Mouse (Mus musculus): ENCODE measurements around the gene Olfr1162. TPM values are rescaled to one million over a fixed set of nuclear protein-coding genes. Genes with fewer than 3 reads are reported as not detected.
"Not testable (repeated sequence)": the region's sequence is repeated elsewhere in the genome, so short reads cannot be mapped to it uniquely, and the experiment has no call there.

Olfr1162 gene
- not detected in 2 replicates for polyA plus RNA-seq (2016; fragmentation: Nextera tagmentation; extraction: Ambion mirVana)

DNA sequence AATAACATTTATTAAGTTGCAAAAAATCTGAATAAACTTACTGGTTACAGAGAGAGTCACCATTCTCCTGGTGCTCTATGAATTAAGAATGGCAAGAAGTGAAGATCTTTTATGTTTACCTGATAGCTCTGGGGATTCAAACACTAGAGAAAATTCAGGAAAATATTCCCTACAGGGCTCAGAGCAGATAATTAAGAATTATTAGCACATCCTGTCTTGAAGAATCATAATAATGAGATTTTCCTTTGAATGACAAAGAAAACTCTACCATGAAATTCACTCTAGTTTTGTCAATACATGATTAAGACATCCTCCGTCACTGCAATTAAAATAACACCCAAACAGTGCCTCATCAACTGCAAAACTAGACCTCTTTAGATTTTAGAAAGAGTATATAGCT is at the start of gene Olfr1162:
Olfr1162 (minus strand) TSS at position 101 of the 400 bp plus-strand sequence.
- 93% methylated on average over 1 of the region's 1 CpGs for WGBS
- no peaks in the 10 kb centered on the region for H3K36me3 ChIP-seq (replicated peaks)
- no peaks in the 10 kb centered on the region for H3K27me3 ChIP-seq (ENCODE audit: poor library complexity, severe bottlenecking)

DNA sequence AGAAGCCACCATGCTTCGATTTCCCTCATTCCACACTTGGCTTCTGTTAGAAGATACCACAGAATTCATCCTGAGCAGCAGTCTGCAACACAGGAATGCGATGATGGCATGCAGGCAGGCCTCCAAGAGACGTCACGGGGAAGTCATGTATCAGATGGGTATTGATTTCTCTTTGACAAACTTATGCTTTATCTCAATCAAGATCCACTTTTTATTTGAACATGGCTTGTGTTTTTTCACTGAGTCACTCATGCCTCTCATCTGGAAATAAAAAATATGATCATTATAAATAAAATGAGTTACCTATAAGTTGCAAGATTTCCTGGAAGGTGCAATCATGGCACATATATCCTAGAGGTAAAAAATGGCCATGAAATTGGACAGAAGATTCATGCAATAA is 42.9 kb upstream of the Olfr1162 start, which contains the start of gene Olfr1164:
Olfr1164 (minus strand) TSS at position 101 of the 400 bp plus-strand sequence.
- Histone ChIP-seq H3K36me3 (replicated peaks) (no peaks in the 10 kb centered on the region), H3K27ac (no peak within 1 kb of the TSS), H3K4me1 (no peaks in the 10 kb centered on the region), H3K4me3 (no peak within 1 kb of the TSS), H3K27me3 (ENCODE audit: poor library complexity, severe bottlenecking) (no peaks in the 10 kb centered on the region), H3K9me3 (no peaks in the 10 kb centered on the region)
- no peak for DNase-seq (ENCODE audit: extremely low spot score, low spot score)
- 80% methylated on average over 4 of the region's 4 CpGs for WGBS

More for the DNA sequence above, at the start of gene Olfr1162:
- Histone ChIP-seq H3K4me3 (no peak within 1 kb of the TSS), H3K9me3 (no peaks in the 10 kb centered on the region), H3K27ac (no peak within 1 kb of the TSS), H3K4me1 (no peaks in the 10 kb centered on the region)
- DNase-seq (ENCODE audit: extremely low spot score, low spot score), result no peak

DNA sequence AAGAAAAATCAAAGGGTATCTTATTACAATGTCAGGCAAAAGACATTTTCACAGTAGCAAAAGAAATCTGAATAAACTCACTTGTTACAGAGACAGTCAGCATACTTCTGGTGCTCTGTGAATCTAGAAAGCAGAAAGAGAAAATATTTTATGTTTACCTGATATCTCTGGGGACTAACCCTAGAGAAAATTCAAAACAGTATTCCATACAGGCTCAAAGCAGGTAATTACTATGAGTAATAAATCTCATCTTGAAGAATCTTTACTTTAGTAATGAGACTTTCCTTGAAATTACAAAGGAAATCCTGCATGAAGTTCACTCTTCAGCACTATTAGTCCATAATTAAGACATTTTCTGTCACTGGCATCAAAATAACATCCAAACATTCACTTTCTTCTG is 20.8 kb upstream of the Olfr1162 start, which contains the start of gene Olfr1163:
Olfr1163 (minus strand) TSS at position 101 of the 400 bp plus-strand sequence.
- Histone ChIP-seq H3K4me1 (no peaks in the 10 kb centered on the region), H3K4me3 (no peak within 1 kb of the TSS), H3K27ac (no peak within 1 kb of the TSS), H3K27me3 (ENCODE audit: poor library complexity, severe bottlenecking) (no peaks in the 10 kb centered on the region), H3K36me3 (replicated peaks) (no peaks in the 10 kb centered on the region), H3K9me3 (no peaks in the 10 kb centered on the region)
- DNase-seq (ENCODE audit: extremely low spot score, low spot score), result no peak

DNA sequence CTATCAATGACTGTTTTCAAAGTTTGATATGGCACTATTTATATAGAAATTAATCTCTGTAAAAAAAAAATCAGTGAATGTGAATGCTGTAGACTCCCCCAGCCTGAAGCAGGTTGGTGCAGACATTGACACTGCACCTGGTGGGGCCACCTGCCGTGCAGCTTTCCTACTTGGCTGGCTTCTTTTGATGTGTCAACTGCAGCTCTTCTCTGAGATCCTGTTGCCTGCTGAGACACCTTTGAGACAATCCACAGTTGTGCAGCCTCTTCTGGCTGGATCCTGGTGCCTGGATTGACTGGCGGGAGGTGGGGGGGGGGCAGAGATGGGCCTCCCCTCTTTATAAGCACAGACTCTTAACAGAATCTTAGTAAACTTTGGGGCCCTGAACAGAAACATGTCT is 12.7 kb upstream of the Olfr1162 start:
- Histone ChIP-seq H3K27me3 (ENCODE audit: poor library complexity, severe bottlenecking) (no peaks in the 10 kb centered on the region), H3K4me1 (no peaks in the 10 kb centered on the region), H3K27ac (no peak overlapping the region), H3K9me3 (0 out of 2 replicates have a peak, but pooled peaks cover 4% of the 10 kb centered on the region), H3K36me3 (replicated peaks) (no peaks in the 10 kb centered on the region), H3K4me3 (no peak overlapping the region)
- WGBS, result 83% methylated on average over 2 of the region's 2 CpGs
- DNase-seq (ENCODE audit: extremely low spot score, low spot score), result no peak

DNA sequence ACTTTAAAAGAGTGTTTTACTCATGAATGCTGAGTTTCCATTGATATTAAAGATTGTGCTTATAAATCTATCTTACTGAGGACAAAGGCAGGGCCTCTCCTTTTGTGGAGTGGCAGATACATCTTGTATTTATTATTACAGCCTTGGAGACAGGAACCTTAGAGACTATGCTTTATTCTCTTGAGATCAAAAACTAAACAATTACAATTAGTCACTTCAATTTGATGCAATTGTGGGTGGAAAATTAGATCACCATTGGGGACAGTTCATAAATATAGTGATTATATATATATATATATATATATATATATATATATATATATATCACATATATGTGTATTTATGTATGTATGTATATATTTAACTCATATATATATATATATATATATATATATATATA is 13.3 kb downstream of the Olfr1162 start, which contains the start of gene Olfr73:
Olfr73 (minus strand) TSS at position 101 of the 400 bp plus-strand sequence.
- no peak for DNase-seq (ENCODE audit: extremely low spot score, low spot score)
- Histone ChIP-seq H3K9me3 (no peaks in the 10 kb centered on the region), H3K4me1 (no peaks in the 10 kb centered on the region), H3K27ac (no peak within 1 kb of the TSS), H3K4me3 (no peak within 1 kb of the TSS), H3K36me3 (replicated peaks) (no peaks in the 10 kb centered on the region), H3K27me3 (ENCODE audit: poor library complexity, severe bottlenecking) (no peaks in the 10 kb centered on the region)

DNA sequence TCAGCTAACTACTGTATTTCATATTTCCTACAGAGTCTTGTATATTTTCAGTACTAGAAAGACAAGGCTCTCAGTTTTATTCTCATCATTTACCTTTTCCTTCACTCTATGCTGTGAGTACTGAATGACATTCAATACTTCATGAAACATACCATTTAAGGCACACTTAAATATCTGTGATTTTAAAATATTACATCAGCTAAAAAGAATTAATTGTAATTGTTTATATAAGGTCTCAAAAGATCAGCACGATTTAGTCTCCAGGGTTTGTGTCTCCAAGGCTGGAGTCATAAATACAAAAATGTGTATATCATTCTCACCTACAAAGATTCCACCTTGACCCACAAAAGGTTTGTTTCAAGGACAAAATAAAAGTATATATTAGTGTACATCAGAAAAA is 28.5 kb downstream of the Olfr1162 start, which contains the start of gene Olfr1161:
Olfr1161 (plus strand) TSS at position 301 of the 400 bp plus-strand sequence.
- H3K9me3 ChIP-seq; H3K27ac ChIP-seq; H3K27me3 ChIP-seq (ENCODE audit: poor library complexity, severe bottlenecking); H3K4me3 ChIP-seq; H3K36me3 ChIP-seq (replicated peaks); DNase-seq (ENCODE audit: extremely low spot score, low spot score); H3K4me1 ChIP-seq: not testable (repeated sequence)
- 88% methylated on average over 1 of the region's 1 CpGs for whole genome bisulfite sequencing

DNA sequence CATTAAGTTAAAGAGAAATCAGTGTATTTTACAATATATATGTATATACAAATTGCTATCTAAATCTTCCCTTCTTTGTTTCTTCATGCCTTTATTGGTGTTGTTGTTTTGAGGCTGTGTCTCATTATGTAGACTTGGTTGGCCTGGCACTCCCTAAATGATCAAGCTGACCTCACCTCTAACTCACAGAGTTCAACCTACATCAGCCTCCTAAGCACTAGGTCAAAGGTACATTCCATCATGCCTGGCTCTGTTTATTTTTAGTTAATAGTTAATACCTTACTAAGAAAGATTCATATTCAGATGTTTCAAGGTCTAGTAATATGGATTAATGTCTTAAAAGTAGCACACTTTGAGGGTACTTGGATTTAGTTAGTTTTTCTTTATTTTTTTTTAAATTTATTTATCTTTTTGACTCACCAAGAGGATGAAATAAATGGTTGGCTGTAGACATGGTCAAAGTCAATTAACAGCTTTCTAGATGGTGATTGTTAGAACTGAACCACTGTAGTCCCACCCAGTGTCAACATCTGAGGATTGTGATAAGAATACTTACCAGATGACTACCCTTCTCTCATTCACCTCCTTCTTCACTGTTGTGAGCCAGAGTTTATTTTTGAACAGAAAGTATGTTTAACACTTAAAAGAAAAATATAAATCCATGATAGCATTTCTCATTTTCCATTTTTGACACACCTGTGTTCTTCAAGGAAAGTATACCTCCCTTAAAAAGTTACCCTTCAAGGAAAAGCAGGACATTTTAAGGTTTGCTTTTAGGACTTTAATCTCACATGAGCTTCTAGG is 43.2 kb downstream of the Olfr1162 start, which contains the start of gene Olfr1160:
Olfr1160 (minus strand) TSS at position 754 of the 804 bp plus-strand sequence.
- Histone ChIP-seq H3K27ac (no peak within 1 kb of the TSS), H3K4me3 (no peak within 1 kb of the TSS), H3K9me3 (no peaks in the 10 kb centered on the region), H3K4me1 (no peaks in the 10 kb centered on the region), H3K27me3 (ENCODE audit: poor library complexity, severe bottlenecking) (no peaks in the 10 kb centered on the region), H3K36me3 (replicated peaks) (no peaks in the 10 kb centered on the region)
- no peak for DNase-seq (ENCODE audit: extremely low spot score, low spot score)

Other genes starting within 250 kb of the Olfr1162 start
- gene Olfr1145, start 241.3 kb downstream of the Olfr1162 start, polyA plus RNA-seq (2016; fragmentation: Nextera tagmentation; extraction: Ambion mirVana), result not detected in 2 replicates
- not detected in 2 replicates for gene Olfr1148, start 220.6 kb downstream of the Olfr1162 start, polyA plus RNA-seq (2016; fragmentation: Nextera tagmentation; extraction: Ambion mirVana)
- not detected in 2 replicates for gene Olfr1150-ps1, start 207.1 kb downstream of the Olfr1162 start, polyA plus RNA-seq (2016; fragmentation: Nextera tagmentation; extraction: Ambion mirVana)
- not detected in 2 replicates for gene Olfr1151, start 195.3 kb downstream of the Olfr1162 start, polyA plus RNA-seq (2016; fragmentation: Nextera tagmentation; extraction: Ambion mirVana)
- not detected in 2 replicates for gene Olfr1152, start 184.6 kb downstream of the Olfr1162 start, polyA plus RNA-seq (2016; fragmentation: Nextera tagmentation; extraction: Ambion mirVana)
- gene Olfr1153, start 156.2 kb downstream of the Olfr1162 start, polyA plus RNA-seq (2016; fragmentation: Nextera tagmentation; extraction: Ambion mirVana), result not detected in 2 replicates
- gene Olfr1154, start 146.0 kb downstream of the Olfr1162 start, polyA plus RNA-seq (2016; fragmentation: Nextera tagmentation; extraction: Ambion mirVana), result not detected in 2 replicates
- not detected in 2 replicates for gene Olfr1155, start 106.0 kb downstream of the Olfr1162 start, polyA plus RNA-seq (2016; fragmentation: Nextera tagmentation; extraction: Ambion mirVana)
- gene Olfr1156, start 98.0 kb downstream of the Olfr1162 start, polyA plus RNA-seq (2016; fragmentation: Nextera tagmentation; extraction: Ambion mirVana), result not detected in 2 replicates
- gene Olfr1157, start 82.8 kb downstream of the Olfr1162 start, polyA plus RNA-seq (2016; fragmentation: Nextera tagmentation; extraction: Ambion mirVana), result not detected in 2 replicates
- not detected in 2 replicates for gene Olfr74, start 76.5 kb downstream of the Olfr1162 start, polyA plus RNA-seq (2016; fragmentation: Nextera tagmentation; extraction: Ambion mirVana)
- not detected in 2 replicates for gene Olfr1158, start 61.0 kb downstream of the Olfr1162 start, polyA plus RNA-seq (2016; fragmentation: Nextera tagmentation; extraction: Ambion mirVana)
- not detected in 2 replicates for gene Olfr1160, start 42.9 kb downstream of the Olfr1162 start, polyA plus RNA-seq (2016; fragmentation: Nextera tagmentation; extraction: Ambion mirVana)
- gene Olfr1161, start 28.4 kb downstream of the Olfr1162 start, polyA plus RNA-seq (2016; fragmentation: Nextera tagmentation; extraction: Ambion mirVana), result not detected in 2 replicates
- not detected in 2 replicates for gene Olfr73, start 13.4 kb downstream of the Olfr1162 start, polyA plus RNA-seq (2016; fragmentation: Nextera tagmentation; extraction: Ambion mirVana)
- not detected in 2 replicates for gene Olfr1163, start 20.7 kb upstream of the Olfr1162 start, polyA plus RNA-seq (2016; fragmentation: Nextera tagmentation; extraction: Ambion mirVana)
- not detected in 2 replicates for gene Olfr1164, start 42.8 kb upstream of the Olfr1162 start, polyA plus RNA-seq (2016; fragmentation: Nextera tagmentation; extraction: Ambion mirVana)
- not detected in 2 replicates for gene Olfr1166, start 77.1 kb upstream of the Olfr1162 start, polyA plus RNA-seq (2016; fragmentation: Nextera tagmentation; extraction: Ambion mirVana)
- not detected in 2 replicates for gene Olfr1167, start 104.1 kb upstream of the Olfr1162 start, polyA plus RNA-seq (2016; fragmentation: Nextera tagmentation; extraction: Ambion mirVana)
- gene Olfr1168, start 130.8 kb upstream of the Olfr1162 start, polyA plus RNA-seq (2016; fragmentation: Nextera tagmentation; extraction: Ambion mirVana), result not detected in 2 replicates
- not detected in 2 replicates for gene Olfr1170, start 177.2 kb upstream of the Olfr1162 start, polyA plus RNA-seq (2016; fragmentation: Nextera tagmentation; extraction: Ambion mirVana)
- not detected in 2 replicates for gene Olfr1173, start 228.7 kb upstream of the Olfr1162 start, polyA plus RNA-seq (2016; fragmentation: Nextera tagmentation; extraction: Ambion mirVana)